Mouse (Mus musculus) c-Kit-positive CD71-positive TER-119-positive erythroid progenitor cells, embryonic 14.5 days (primary cell): ENCODE data around the gene Gm9944.

ENCODE experiments used
- DNase-seq: peaks from one replicate; pipeline ENCODE4 v3.0.0-alpha.2; 2013; ENCODE audit warnings: low spot score

Gene Gm9944

DNA sequence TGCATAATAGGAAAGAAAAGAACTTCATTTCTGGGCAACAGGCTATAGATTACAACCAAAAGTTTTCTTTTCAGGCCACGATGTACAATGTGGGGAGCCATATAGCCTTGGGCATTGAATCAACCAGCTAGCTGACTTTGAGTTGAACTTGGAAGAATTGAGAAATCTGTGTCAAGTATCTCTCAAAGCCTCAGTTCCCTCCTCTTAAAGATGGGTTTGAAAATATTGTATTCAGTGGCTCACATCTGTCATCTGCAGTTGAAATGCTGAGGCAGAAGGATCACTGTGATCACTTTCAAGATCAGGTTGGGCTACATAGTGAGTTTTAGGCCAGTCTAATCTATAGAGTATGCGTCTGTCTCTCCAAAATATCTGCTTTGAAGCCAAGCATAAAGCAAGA, at the start of gene Gm9944:
Gene Gm9944 (minus strand): TSS at position 101 of the 400 bp plus-strand sequence.
- no peak for DNase-seq

GRCm38 (mm10) chr4:144493331-144493730, 40.2 kb upstream of the Gm9944 start:
- no peak for DNase-seq

- DNase-seq: no peak
Observed at GRCm38 (mm10) chr4:144468091-144468490, 15.0 kb upstream of the Gm9944 start.

DNA sequence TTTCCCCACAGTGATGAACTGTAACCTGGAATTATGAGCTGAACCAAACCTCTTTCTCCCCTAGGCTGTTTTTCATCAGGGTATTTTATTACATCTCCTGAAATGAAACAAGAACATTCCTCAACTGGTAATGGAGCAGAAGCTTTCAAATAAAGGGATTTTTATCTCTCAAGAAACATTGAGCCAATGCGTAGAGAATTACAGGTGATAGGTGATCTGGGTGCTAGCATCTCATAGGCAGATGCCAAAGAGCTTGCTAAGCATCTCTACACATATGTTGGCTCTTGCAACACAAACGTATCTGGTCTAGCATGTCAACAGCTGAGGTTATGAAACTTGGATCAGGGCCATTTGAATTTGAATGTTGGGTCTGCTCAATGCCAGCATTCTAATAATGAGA, 12.1 kb upstream of the Gm9944 start:
- no peak for DNase-seq

DNA sequence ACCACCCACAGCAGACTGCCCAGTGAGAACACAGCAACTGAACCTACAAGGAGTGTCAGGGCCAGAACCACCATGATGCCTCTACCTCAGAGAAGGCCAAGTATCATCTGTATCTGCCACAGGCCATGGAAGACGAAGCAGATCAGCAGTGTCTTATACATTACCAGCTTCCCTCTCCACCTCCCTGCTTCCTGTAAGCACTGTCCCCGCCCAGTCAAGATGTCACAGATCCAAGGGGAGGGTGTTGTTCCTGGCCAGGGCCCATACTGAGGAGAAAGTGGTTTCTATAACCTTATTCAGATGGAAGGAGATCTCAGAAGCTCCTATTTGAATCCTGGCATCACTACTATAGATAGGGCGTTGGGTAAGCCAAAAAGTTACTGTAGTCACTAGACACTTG, 10.5 kb upstream of the Gm9944 start, which contains the start of gene Aadacl3:
Gene Aadacl3 (minus strand): TSS at position 101 of the 400 bp plus-strand sequence.
- no peak for DNase-seq

DNA sequence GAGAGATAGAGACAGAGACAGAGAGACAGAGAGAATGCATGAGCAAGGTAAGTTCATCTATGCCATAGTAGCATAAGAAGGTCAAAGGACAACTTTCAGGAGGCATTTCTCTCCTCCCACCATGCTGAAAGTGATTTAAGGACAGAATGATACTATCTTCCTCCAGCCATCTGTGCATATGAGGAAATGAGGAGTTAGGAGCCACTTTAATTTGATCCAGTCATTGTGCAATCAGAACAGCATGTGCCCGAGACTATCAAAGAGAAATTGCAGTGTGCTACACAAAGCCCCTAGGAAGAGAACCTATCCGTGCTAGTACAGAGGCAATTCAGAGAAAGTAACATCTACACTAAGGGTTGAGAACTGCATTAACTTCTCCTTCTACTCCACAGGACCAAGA, 4.6 kb downstream of the Gm9944 start:
- DNase-seq: no peak

DNA sequence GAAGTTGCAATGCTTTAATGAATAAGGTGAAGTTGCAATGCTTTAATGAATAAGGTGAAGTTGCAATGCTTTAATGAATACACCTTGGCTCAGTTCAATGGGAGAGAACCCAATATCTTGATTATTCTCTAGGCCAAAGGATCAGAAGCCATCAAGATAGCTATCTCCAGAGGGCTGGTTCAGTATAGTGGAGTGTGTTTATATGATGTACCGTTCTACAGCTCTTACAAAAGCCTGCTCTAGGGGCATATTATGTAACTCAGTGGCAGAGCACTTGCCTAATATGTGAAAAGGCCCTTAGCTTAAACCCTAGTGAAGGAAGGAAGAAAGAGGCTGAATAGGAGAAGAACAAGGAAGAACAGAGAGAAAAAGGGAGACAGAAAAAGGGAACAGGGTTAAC, 11.5 kb downstream of the Gm9944 start:
- DNase-seq: no peak

- DNase-seq: no peak
Observed at GRCm38 (mm10) chr4:144441095-144441494, 12.0 kb downstream of the Gm9944 start.

DNA sequence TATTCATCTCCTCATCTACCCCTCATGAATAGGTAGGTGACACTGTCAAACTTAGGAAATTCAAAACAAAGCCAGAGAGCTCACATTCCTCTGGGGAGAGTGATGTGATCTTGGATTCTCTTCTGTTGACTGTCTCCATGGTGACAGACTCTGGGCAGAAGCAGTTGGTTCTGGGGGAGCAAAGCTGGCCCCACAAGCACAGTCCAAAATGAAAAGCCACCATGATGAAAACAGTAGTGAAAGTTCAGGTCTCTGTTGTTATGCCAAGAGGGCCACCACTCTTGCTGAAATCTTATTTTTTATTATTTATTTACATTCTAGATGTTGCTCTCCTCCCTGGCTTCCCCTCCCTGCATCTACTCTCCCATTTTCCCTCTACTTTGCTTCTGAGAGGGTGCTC, 14.4 kb downstream of the Gm9944 start, which contains the start of gene 1700012P22Rik:
Gene 1700012P22Rik (minus strand): TSS at position 101 of the 400 bp plus-strand sequence.
- no peak for DNase-seq

GRCm38 (mm10) chr4:144433216-144433615, 19.9 kb downstream of the Gm9944 start:
- DNase-seq: no peak

- no peak for DNase-seq
Observed at GRCm38 (mm10) chr4:144430723-144431122, 22.4 kb downstream of the Gm9944 start.

DNA sequence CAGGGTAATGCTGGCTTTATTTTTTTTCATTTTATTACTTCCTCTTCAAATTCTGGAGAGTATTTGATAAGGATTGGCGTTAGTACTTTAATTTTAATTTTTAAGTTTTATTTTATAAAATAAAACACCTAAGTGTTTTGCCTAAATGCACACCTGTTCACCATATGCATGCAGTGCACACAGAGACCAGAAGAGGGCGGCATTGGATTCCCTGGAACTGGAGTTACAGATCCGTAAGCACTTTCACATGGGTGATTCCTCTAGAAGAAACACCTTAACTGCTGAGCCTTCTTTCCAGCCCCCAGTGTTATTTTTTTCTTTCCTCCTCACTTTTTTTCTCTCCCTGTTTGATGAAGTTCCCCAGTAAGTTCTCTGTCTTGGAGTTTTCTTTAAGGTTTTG, 24.2 kb downstream of the Gm9944 start:
- DNase-seq: peak; percentile 15

- no peak for DNase-seq
Observed at GRCm38 (mm10) chr4:144424590-144424989, 28.5 kb downstream of the Gm9944 start.

- DNase-seq: no peak
Observed at GRCm38 (mm10) chr4:144420644-144421043, 32.5 kb downstream of the Gm9944 start.

DNA sequence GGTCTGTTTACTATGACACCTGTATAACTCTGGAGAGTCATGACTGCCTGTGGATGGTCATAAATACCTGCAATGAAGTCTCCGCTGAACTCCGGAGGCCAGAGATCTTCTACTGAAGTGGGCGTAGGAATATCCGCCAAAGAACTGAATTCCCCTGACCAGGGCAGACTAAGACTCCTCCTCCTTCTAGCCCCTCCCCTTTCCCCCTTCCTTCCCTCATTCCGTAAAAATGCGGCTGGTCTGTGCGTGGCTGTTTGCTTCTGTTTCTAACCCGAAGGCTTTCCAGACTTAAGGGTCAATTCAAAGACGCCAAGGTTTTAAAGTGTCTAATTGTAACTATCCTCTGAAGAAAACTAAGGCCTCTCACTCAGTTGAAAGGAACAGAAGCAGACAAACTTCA, 44.8 kb downstream of the Gm9944 start, which contains the start of gene Pramef12:
Gene Pramef12 (minus strand): TSS at position 175 of the 400 bp plus-strand sequence.
- no peak for DNase-seq

DNA sequence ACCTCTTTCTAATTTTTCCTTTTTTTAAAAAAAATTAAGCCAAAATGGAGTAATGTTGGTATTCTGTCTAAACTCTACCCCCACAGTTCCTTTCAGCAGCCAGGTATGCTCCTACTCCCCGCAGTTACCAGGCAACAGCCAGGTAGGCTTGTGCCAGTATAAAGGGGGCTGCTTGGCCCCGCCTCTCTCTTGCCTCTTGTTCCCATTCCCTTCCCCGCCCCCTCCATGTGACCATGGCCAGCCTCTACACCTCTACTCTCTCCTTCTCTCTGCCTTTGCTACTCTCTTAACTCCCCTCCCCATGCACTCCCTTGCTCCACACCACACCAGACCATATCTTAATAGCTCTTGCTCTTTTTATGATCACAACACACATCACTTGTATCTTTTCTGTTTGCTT, 46.9 kb downstream of the Gm9944 start:
- DNase-seq: no peak

- DNase-seq: no peak
Observed at GRCm38 (mm10) chr4:144404456-144405086, 48.5 kb downstream of the Gm9944 start.
